Mouse (Mus musculus) megakaryocyte, embryonic 14.5 days (primary cell): ENCODE results near the gene Cyp1a2.

Experiments used
- FLI1 ChIP-seq: IDR thresholded peaks from 2 replicates; pipeline ENCODE4 v1.6.1; 2012; ENCODE audit warnings: low read length, inconsistent platforms, mixed read lengths
- GATA1 ChIP-seq: IDR thresholded peaks from 3 replicates; pipeline ENCODE4 v1.6.1; 2012; ENCODE audit warnings: mixed read lengths, low read length, inconsistent platforms, borderline replicate concordance

- TF ChIP-seq GATA1: no peak
- TF ChIP-seq FLI1: no peak
Measured at GRCm38 (mm10) chr9:57637741-57638322, 45.7 kb downstream of the Cyp1a2 start.
